Mouse (Mus musculus) erythroblast, embryonic 14.5 days (primary cell): ENCODE results near the gene Ap2a2.

Experiments used
- GATA1 ChIP-seq: IDR thresholded peaks from 2 replicates; pipeline ENCODE4 v1.6.1; 2012; ENCODE audit warnings: low read length, inconsistent platforms, mixed read lengths
- TAL1 ChIP-seq: IDR thresholded peaks from 3 replicates; pipeline ENCODE4 v1.6.1; 2012; ENCODE audit warnings: low read length, inconsistent platforms, mixed read lengths

DNA sequence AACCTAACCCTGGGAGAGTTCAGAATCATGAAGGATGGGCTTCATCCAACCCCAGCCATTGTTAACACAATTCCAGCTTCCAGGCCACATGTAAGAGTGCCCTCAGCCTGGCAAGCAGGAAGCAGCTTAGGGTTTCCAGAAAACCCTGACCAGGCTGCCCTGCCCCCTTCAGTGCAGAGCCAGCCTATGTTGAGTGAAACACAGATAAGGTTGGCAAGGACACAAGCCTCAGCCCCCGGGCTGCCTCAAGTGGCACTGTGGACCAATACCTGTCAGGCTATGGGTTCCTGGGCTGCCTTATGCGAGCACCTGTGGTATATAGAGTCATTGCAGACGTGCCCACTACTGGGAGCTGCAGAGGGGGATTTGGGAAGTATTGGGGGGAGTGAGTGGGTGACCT, 99.5 kb downstream of the Ap2a2 start:
- TF ChIP-seq TAL1 (no peak), GATA1 (no peak)
